Mouse (Mus musculus): ENCODE results near the gene Glipr1l2. TPM values are rescaled to one million over a fixed set of nuclear protein-coding genes. Genes with fewer than 3 reads are reported as not detected.
"Not testable (repeated sequence)": the region's sequence is repeated elsewhere in the genome, so short reads cannot be mapped to it uniquely, and the experiment has no call there.

Gene Glipr1l2
- polyA plus RNA-seq, 1 experiment from 2014 or later, result not detected

- no peak overlapping the region for H3K27ac ChIP-seq (ENCODE audit: low read length)
- no peaks in the 10 kb centered on the region for H3K9me3 ChIP-seq (replicated peaks; ENCODE audit: control insufficient read depth, low read length)
- no peak overlapping the region for H3K4me2 ChIP-seq (ENCODE audit: low read depth, low read length)
- 90% methylated on average over 7 of the region's 7 CpGs for WGBS
- H3K4me3 ChIP-seq (replicated peaks; ENCODE audit: low read length), result no peak overlapping the region
- H3K36me3 ChIP-seq (ENCODE audit: control insufficient read depth, insufficient read depth, low read length), result no peaks in the 10 kb centered on the region
- no peak for ATAC-seq (ENCODE audit: insufficient read depth, low FRiP score)
- H3K27me3 ChIP-seq (ENCODE audit: control insufficient read depth, insufficient read depth, low read length), result no peaks in the 10 kb centered on the region
- no peaks in the 10 kb centered on the region for H3K4me1 ChIP-seq (ENCODE audit: control insufficient read depth, insufficient read depth, low read length)
- no peak overlapping the region for H3K9ac ChIP-seq (ENCODE audit: low read length)
These were observed 27.2 kb downstream of the Glipr1l2 start for GRCm38 (mm10) chr10:112110401-112110800.

GRCm38 (mm10) chr10:112125090-112125489 is 41.9 kb downstream of the Glipr1l2 start:
- H3K9me3 ChIP-seq (replicated peaks; ENCODE audit: control insufficient read depth, low read length); ATAC-seq (ENCODE audit: insufficient read depth, low FRiP score); H3K4me1 ChIP-seq (ENCODE audit: control insufficient read depth, insufficient read depth, low read length); H3K27me3 ChIP-seq (ENCODE audit: control insufficient read depth, insufficient read depth, low read length); H3K4me2 ChIP-seq (ENCODE audit: low read depth, low read length); H3K27ac ChIP-seq (ENCODE audit: low read length); H3K9ac ChIP-seq (ENCODE audit: low read length); H3K4me3 ChIP-seq (replicated peaks; ENCODE audit: low read length); H3K36me3 ChIP-seq (ENCODE audit: control insufficient read depth, insufficient read depth, low read length): not testable (repeated sequence)
- 52% methylated on average over 2 of the region's 2 CpGs for WGBS

GRCm38 (mm10) chr10:112127682-112128230 is 44.6 kb downstream of the Glipr1l2 start:
- not testable (repeated sequence) for H3K4me1 ChIP-seq (ENCODE audit: control insufficient read depth, insufficient read depth, low read length); H3K4me2 ChIP-seq (ENCODE audit: low read depth, low read length); H3K4me3 ChIP-seq (replicated peaks; ENCODE audit: low read length); H3K36me3 ChIP-seq (ENCODE audit: control insufficient read depth, insufficient read depth, low read length); H3K27me3 ChIP-seq (ENCODE audit: control insufficient read depth, insufficient read depth, low read length); ATAC-seq (ENCODE audit: insufficient read depth, low FRiP score); H3K9me3 ChIP-seq (replicated peaks; ENCODE audit: control insufficient read depth, low read length); H3K9ac ChIP-seq (ENCODE audit: low read length); H3K27ac ChIP-seq (ENCODE audit: low read length)
- WGBS, result 76% methylated on average over 6 of the region's 6 CpGs

- Histone ChIP-seq H3K27ac (ENCODE audit: low read length) (no peak overlapping the region), H3K9ac (ENCODE audit: low read length) (no peak overlapping the region), H3K36me3 (ENCODE audit: control insufficient read depth, insufficient read depth, low read length) (no peaks in the 10 kb centered on the region), H3K27me3 (ENCODE audit: control insufficient read depth, insufficient read depth, low read length) (no peaks in the 10 kb centered on the region), H3K4me2 (ENCODE audit: low read depth, low read length) (no peak overlapping the region), H3K9me3 (replicated peaks; ENCODE audit: control insufficient read depth, low read length) (no peaks in the 10 kb centered on the region), H3K4me1 (ENCODE audit: control insufficient read depth, insufficient read depth, low read length) (no peaks in the 10 kb centered on the region), H3K4me3 (replicated peaks; ENCODE audit: low read length) (no peak overlapping the region)
- ATAC-seq (ENCODE audit: insufficient read depth, low FRiP score), result no peak
- WGBS, result 92% methylated on average over 3 of the region's 3 CpGs
These were observed 49.0 kb downstream of the Glipr1l2 start for GRCm38 (mm10) chr10:112132194-112132593.

- Histone ChIP-seq H3K36me3 (ENCODE audit: control insufficient read depth, insufficient read depth, low read length) (no peaks in the 10 kb centered on the region), H3K27ac (ENCODE audit: low read length) (no peak overlapping the region), H3K4me3 (replicated peaks; ENCODE audit: low read length) (peak overlapping the region; percentile 25; the same call in 1 of the 2 replicates), H3K27me3 (ENCODE audit: control insufficient read depth, insufficient read depth, low read length) (no peaks in the 10 kb centered on the region), H3K4me1 (ENCODE audit: control insufficient read depth, insufficient read depth, low read length) (no peaks in the 10 kb centered on the region), H3K4me2 (ENCODE audit: low read depth, low read length) (peak overlapping the region; percentile 35), H3K9ac (ENCODE audit: low read length) (no peak overlapping the region), H3K9me3 (replicated peaks; ENCODE audit: control insufficient read depth, low read length) (no peaks in the 10 kb centered on the region)
- no peak; the same call in 1 of the 2 replicates for ATAC-seq (ENCODE audit: insufficient read depth, low FRiP score)
- WGBS, result 22% methylated on average over 9 of the region's 9 CpGs
These were observed 55.1 kb downstream of the Glipr1l2 start for GRCm38 (mm10) chr10:112138050-112138870.

- H3K9ac ChIP-seq (ENCODE audit: low read length), result no peak overlapping the region
- WGBS, result 48% methylated on average over 6 of the region's 6 CpGs
- no peaks in the 10 kb centered on the region for H3K9me3 ChIP-seq (replicated peaks; ENCODE audit: control insufficient read depth, low read length)
- H3K27ac ChIP-seq (ENCODE audit: low read length), result no peak overlapping the region
- H3K4me3 ChIP-seq (replicated peaks; ENCODE audit: low read length), result peak overlapping the region; percentile 25; the same call in 1 of the 2 replicates
- ATAC-seq (ENCODE audit: insufficient read depth, low FRiP score), result no peak
- H3K36me3 ChIP-seq (ENCODE audit: control insufficient read depth, insufficient read depth, low read length), result no peaks in the 10 kb centered on the region
- peak overlapping the region; percentile 35 for H3K4me2 ChIP-seq (ENCODE audit: low read depth, low read length)
- no peaks in the 10 kb centered on the region for H3K4me1 ChIP-seq (ENCODE audit: control insufficient read depth, insufficient read depth, low read length)
- H3K27me3 ChIP-seq (ENCODE audit: control insufficient read depth, insufficient read depth, low read length), result no peaks in the 10 kb centered on the region
These were observed 55.8 kb downstream of the Glipr1l2 start for GRCm38 (mm10) chr10:112138871-112139430.

GRCm38 (mm10) chr10:112139834-112140233 is 56.7 kb downstream of the Glipr1l2 start:
- Histone ChIP-seq H3K4me3 (replicated peaks; ENCODE audit: low read length) (no peak overlapping the region), H3K4me1 (ENCODE audit: control insufficient read depth, insufficient read depth, low read length) (no peaks in the 10 kb centered on the region), H3K27ac (ENCODE audit: low read length) (no peak overlapping the region), H3K36me3 (ENCODE audit: control insufficient read depth, insufficient read depth, low read length) (no peaks in the 10 kb centered on the region), H3K4me2 (ENCODE audit: low read depth, low read length) (no peak overlapping the region), H3K9me3 (replicated peaks; ENCODE audit: control insufficient read depth, low read length) (no peaks in the 10 kb centered on the region), H3K27me3 (ENCODE audit: control insufficient read depth, insufficient read depth, low read length) (no peaks in the 10 kb centered on the region), H3K9ac (ENCODE audit: low read length) (no peak overlapping the region)
- ATAC-seq (ENCODE audit: insufficient read depth, low FRiP score), result no peak
- WGBS, result 42% methylated on average over 2 of the region's 2 CpGs

Other genes starting within 250 kb of the Glipr1l2 start
- 38.0 and 40.2 TPM in 2 replicates for gene Krr1, start 110.7 kb upstream of the Glipr1l2 start, polyA plus RNA-seq (2015; fragmentation: Nextera tagmentation; extraction: Ambion mirVana)
- gene Glipr1, start 80.7 kb upstream of the Glipr1l2 start, polyA plus RNA-seq (2015; fragmentation: Nextera tagmentation; extraction: Ambion mirVana), result 14.7 and 14.9 TPM in 2 replicates
- gene Glipr1l1, start 23.2 kb upstream of the Glipr1l2 start, polyA plus RNA-seq (2015; fragmentation: Nextera tagmentation; extraction: Ambion mirVana), result not detected in 2 replicates
- not detected in 2 replicates for gene Glipr1l3, start 77.0 kb downstream of the Glipr1l2 start, polyA plus RNA-seq (2015; fragmentation: Nextera tagmentation; extraction: Ambion mirVana)
- 0.32 TPM in 1 of 2 replicates, not detected in the other for gene Caps2, start 80.3 kb downstream of the Glipr1l2 start, polyA plus RNA-seq (2015; fragmentation: Nextera tagmentation; extraction: Ambion mirVana)
- gene Kcnc2, start 187.8 kb downstream of the Glipr1l2 start, polyA plus RNA-seq (2015; fragmentation: Nextera tagmentation; extraction: Ambion mirVana), result 1.1 and 1.2 TPM in 2 replicates

Measured in stomach, embryonic 16.5 days (tissue).